Mouse (Mus musculus) stomach, embryonic 16.5 days (tissue): ENCODE measurements around the gene Gm20503. TPM values are rescaled to one million over a fixed set of nuclear protein-coding genes. Genes with fewer than 3 reads are reported as not detected.

Source experiments
- ATAC-seq: fragments of 200-750 bp; cut with Nextera tagmentation; 2 replicates; pipeline ENCODE4 v1.8.0; 2017; ENCODE audit warnings: moderate number of reproducible peaks, moderate TSS enrichment; ENCODE audit not compliant: insufficient read depth, low FRiP score
- H3K27ac ChIP-seq: fragments of 300-500 bp; sonication (generic); 2 replicates; pipeline ENCODE4 v1.5.1; 2014; ENCODE audit warnings: low read length
- H3K27me3 ChIP-seq: fragments of 300-500 bp; sonication (generic); 2 replicates; pipeline ENCODE4 v1.6.1; 2014; ENCODE audit warnings: low read length, control low read depth, mixed read lengths; ENCODE audit not compliant: control insufficient read depth, insufficient read depth
- H3K36me3 ChIP-seq: fragments of 300-500 bp; sonication (generic); 2 replicates; pipeline ENCODE4 v1.6.1; 2014; ENCODE audit warnings: low read length; ENCODE audit not compliant: control insufficient read depth, insufficient read depth
- H3K4me1 ChIP-seq: fragments of 300-500 bp; sonication (generic); 2 replicates; pipeline ENCODE4 v1.6.1; 2014; ENCODE audit warnings: low read length, control low read depth, mixed read lengths; ENCODE audit not compliant: control insufficient read depth, insufficient read depth
- H3K4me2 ChIP-seq: fragments of 300-500 bp; sonication (generic); 2 replicates; pipeline ENCODE4 v1.6.1; 2014; ENCODE audit warnings: low read depth, low read length, mixed read lengths
- H3K4me3 ChIP-seq: fragments of 300-500 bp; sonication (generic); replicated peaks from 2 replicates; pipeline ENCODE4 v1.5.1; 2014; ENCODE audit warnings: mild to moderate bottlenecking, low read length
- H3K9ac ChIP-seq: fragments of 300-500 bp; sonication (generic); 2 replicates; pipeline ENCODE4 v1.6.1; 2014; ENCODE audit warnings: low read length
- H3K9me3 ChIP-seq: fragments of 300-500 bp; sonication (generic); replicated peaks from 2 replicates; pipeline ENCODE4 v1.6.1; 2016; ENCODE audit warnings: low read length, control low read depth; ENCODE audit not compliant: control insufficient read depth
- WGBS: fragments of 180-500 bp; shearing (Covaris S2); extraction: QIAGEN DNeasy Blood & Tissue Kit; methylation state at CpG from one replicate; pipeline ENCODE4 v1.1.7; 2014; 5-methylcytosine and 5-hydroxymethylcytosine counted together
- polyA plus RNA-seq: library from polyadenylated mRNA; unstranded; fragments of >200 nt; fragmentation: Nextera tagmentation; extraction: Ambion mirVana; gene quantifications from 2 replicates; pipeline ENCODE4 v1.2.1, GENCODE M21; 2015

Gene Gm20503
- polyA plus RNA-seq, 1 experiment from 2014 or later = 7.3 TPM

DNA sequence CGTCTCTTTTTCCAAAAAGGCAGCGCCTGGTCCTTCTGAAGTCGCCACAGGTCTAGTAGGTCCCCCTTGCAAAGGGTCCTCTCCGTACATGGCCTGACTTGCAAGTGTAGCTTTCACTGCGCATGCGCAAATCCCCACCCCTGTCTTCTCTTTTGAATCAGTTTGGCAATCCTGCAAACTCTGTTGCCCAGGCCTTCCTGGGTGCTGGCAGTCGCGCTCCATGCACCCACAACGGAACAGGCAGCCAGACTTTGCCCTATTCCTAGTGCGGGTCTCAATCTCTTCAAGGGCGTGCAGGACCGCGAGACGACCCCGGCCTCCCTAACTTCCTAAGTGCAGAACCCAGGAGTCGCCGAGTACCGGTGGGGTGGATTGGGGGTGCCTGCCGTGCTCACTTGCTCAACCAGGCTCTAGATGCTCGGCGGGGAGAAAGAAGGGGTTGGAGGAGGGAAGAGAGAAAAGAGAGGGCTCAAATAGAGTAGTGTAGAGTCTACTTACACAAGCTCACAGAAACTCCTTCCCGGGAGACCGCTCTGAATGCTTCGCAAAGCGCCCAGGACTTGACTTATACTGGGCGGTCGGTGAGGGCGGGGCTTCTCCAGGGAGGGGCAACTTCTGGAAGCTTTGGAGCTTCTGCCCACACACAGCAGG lies 16.3 kb upstream of the Gm20503 start, which contains the start of gene Ptgr1:
Gene Ptgr1 (minus strand): TSS at position 580 of the 651 bp plus-strand sequence.
- 1% methylated on average over 28 of the region's 28 CpGs for WGBS
- Histone ChIP-seq H3K4me3 (peak within 1 kb of the TSS; percentile 76), H3K4me2 (peak within 1 kb of the TSS; percentile 70), H3K4me1 (peaks cover 14% of the 10 kb centered on the region), H3K9ac (peak within 1 kb of the TSS; percentile 83), H3K9me3 (no peaks in the 10 kb centered on the region), H3K27ac (peak within 1 kb of the TSS; percentile 88), H3K36me3 (no peaks in the 10 kb centered on the region), H3K27me3 (no peaks in the 10 kb centered on the region)
- ATAC-seq = peak; percentile 84

GRCm38 (mm10) chr4:58989303-58989898 lies 13.6 kb upstream of the Gm20503 start:
- no peaks in the 10 kb centered on the region for H3K9me3 ChIP-seq
- no peak overlapping the region for H3K4me3 ChIP-seq
- ATAC-seq = no peak
- H3K27me3 ChIP-seq = no peaks in the 10 kb centered on the region
- H3K9ac ChIP-seq = no peak overlapping the region
- 78% methylated on average over 7 of the region's 7 CpGs for WGBS
- no peaks in the 10 kb centered on the region for H3K36me3 ChIP-seq
- H3K4me2 ChIP-seq = no peak overlapping the region
- no peak overlapping the region for H3K27ac ChIP-seq
- peaks cover 14% of the 10 kb centered on the region for H3K4me1 ChIP-seq

- Histone ChIP-seq H3K9ac (no peak overlapping the region), H3K9me3 (no peaks in the 10 kb centered on the region), H3K4me3 (no peak overlapping the region), H3K36me3 (no peaks in the 10 kb centered on the region), H3K4me1 (peaks cover 10% of the 10 kb centered on the region), H3K27ac (no peak overlapping the region), H3K27me3 (no peaks in the 10 kb centered on the region), H3K4me2 (no peak overlapping the region)
- 83% methylated on average over 17 of the region's 17 CpGs for WGBS
- ATAC-seq = no peak
These were observed 12.2 kb upstream of the Gm20503 start for GRCm38 (mm10) chr4:58990609-58991434.

- WGBS = 62% methylated on average over 5 of the region's 5 CpGs
- Histone ChIP-seq H3K36me3 (no peaks in the 10 kb centered on the region), H3K4me1 (peaks cover 10% of the 10 kb centered on the region), H3K9me3 (no peaks in the 10 kb centered on the region), H3K27me3 (no peaks in the 10 kb centered on the region), H3K9ac (no peak overlapping the region), H3K4me2 (no peak overlapping the region), H3K27ac (no peak overlapping the region), H3K4me3 (no peak overlapping the region)
- ATAC-seq = no peak
These were observed 10.8 kb upstream of the Gm20503 start for GRCm38 (mm10) chr4:58992195-58992594.

GRCm38 (mm10) chr4:58994762-58995161 lies 8.2 kb upstream of the Gm20503 start, which contains the start of gene Dnajc25:
Gene Dnajc25 (plus strand): TSS chr4:58995062.
- Histone ChIP-seq H3K9me3 (no peaks in the 10 kb centered on the region), H3K36me3 (no peaks in the 10 kb centered on the region), H3K4me2 (peak within 1 kb of the TSS; percentile 32; the same call in 1 of the 2 replicates), H3K9ac (no peak within 1 kb of the TSS), H3K27ac (peak within 1 kb of the TSS; percentile 65), H3K4me3 (no peak within 1 kb of the TSS), H3K27me3 (no peaks in the 10 kb centered on the region), H3K4me1 (peaks cover 10% of the 10 kb centered on the region; the same call in 1 of the 2 replicates)
- no peak for ATAC-seq
- 47% methylated on average over 4 of the region's 4 CpGs for WGBS

DNA sequence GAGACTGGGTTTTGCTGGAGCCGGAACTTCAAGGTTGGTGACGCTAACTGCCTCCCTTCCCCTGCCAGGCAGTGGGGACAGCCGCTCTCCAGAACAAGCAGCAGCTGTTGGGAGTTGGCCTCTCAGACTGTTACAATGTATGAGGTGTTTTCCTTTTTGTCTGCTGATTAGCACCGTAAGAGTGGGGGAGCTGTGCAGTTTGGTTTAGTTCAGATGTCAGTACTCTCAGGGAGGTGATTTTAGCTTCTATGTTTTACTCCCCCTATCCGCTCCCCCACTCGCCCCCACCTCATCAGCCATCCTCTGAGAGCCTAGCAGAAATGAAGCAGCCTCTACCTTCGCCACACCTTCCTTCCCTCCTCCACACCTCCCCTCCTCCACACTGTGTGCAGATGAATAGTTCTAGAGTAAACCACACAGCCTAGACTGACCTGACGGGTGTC lies 7.7 kb upstream of the Gm20503 start:
- no peaks in the 10 kb centered on the region for H3K27me3 ChIP-seq
- peak; percentile 78; the same call in 1 of the 2 replicates for ATAC-seq
- no peak overlapping the region for H3K4me3 ChIP-seq
- no peaks in the 10 kb centered on the region for H3K36me3 ChIP-seq
- H3K4me1 ChIP-seq = peaks cover 10% of the 10 kb centered on the region; the same call in 1 of the 2 replicates
- H3K9me3 ChIP-seq = no peaks in the 10 kb centered on the region
- H3K9ac ChIP-seq = no peak overlapping the region
- H3K4me2 ChIP-seq = peak overlapping the region; percentile 32; the same call in 1 of the 2 replicates
- 39% methylated on average over 8 of the region's 8 CpGs for WGBS
- peak overlapping the region; percentile 65 for H3K27ac ChIP-seq

DNA sequence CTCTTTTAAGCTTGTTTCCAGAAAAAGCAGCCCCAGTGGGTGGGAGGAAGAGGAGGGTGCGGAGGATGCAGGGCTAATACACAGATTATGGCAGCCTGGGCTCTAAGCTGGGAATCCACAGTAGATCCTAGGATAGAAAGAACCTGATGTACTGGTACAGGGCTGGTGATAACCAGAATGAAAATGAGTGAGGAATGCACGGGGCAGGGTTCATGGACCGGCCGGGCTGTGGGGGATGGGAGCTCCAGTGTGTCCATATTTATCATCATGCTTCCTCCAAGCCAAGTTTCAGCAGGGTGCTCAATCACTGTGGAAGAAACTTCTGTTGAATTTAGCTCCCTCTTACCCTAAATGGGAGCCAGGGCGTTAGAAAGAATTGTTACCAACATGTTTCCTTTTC lies 5.9 kb upstream of the Gm20503 start:
- ATAC-seq = peak; percentile 28; the same call in 1 of the 2 replicates
- Histone ChIP-seq H3K4me2 (no peak overlapping the region), H3K9me3 (no peaks in the 10 kb centered on the region), H3K4me1 (peaks cover 10% of the 10 kb centered on the region; the same call in 1 of the 2 replicates), H3K27ac (no peak overlapping the region; the same call in 1 of the 2 replicates), H3K36me3 (no peaks in the 10 kb centered on the region), H3K9ac (no peak overlapping the region), H3K4me3 (no peak overlapping the region), H3K27me3 (no peaks in the 10 kb centered on the region)
- 46% methylated on average over 5 of the region's 5 CpGs for WGBS

DNA sequence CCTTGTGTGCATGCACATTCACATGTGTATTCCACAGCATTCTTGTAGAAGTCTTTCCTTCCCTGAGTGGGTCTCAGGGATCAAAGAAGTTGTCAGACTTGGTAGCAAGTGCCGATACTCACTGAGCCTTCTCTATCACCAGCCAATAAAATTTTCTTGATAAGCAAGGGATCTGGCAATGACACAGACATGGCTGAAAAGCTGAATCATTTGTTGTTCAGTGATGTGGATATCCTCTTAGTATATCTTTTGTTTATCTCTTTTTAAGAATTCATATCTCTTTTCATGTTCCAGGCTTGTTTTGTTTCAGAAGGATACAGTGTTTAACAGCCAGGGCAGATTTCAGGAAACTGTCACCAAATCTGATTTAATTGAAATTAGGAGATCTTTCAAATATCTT lies 4.3 kb upstream of the Gm20503 start:
- Histone ChIP-seq H3K4me3 (no peak overlapping the region), H3K27me3 (no peaks in the 10 kb centered on the region), H3K9ac (no peak overlapping the region), H3K4me2 (no peak overlapping the region), H3K27ac (no peak overlapping the region), H3K4me1 (peaks cover 10% of the 10 kb centered on the region; the same call in 1 of the 2 replicates), H3K9me3 (no peaks in the 10 kb centered on the region), H3K36me3 (no peaks in the 10 kb centered on the region)
- WGBS = 80% methylated on average over 1 of the region's 1 CpGs
- ATAC-seq = no peak
